8 mouse cellular contexts compared by ENCODE assay signal in the genomic region with DNA sequence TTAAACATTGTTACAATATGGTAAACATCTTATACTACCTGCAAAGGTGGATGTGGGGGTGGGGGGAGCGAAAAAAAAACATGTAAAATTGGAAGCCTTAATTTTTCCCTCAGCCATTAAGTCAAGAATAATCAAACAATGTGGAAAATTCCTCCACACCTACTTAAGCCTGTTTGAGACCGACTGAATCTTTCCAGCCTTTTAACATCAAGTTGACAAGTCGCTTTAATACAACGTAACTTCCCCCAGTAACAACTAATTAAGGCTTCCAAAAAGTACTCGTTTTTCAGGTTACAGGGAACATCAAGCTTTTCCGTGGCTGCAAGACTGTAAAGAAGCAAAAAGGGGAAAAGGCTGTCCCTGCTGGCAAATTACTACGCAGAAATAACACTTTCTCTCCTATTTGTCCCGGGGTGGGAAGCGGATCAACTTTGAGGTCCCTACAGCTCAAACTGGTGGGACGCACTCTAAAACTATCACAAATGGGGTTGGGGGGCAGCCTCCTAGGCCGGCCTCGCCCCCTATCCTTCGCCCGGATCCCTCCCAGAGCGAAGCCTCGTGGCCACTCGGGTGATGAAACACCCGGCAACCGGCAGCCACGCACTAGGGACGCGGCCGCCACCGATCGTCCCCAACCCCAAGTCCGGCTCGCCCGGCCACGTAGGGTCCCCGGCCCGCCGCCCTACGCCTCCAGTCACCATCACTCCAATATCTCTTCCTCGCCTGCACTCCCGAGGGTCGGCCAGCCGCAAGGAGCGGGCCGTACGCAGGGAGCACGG. TPM values are rescaled to one million over a fixed set of nuclear protein-coding genes. Genes with fewer than 3 reads are reported as not detected.
DNase-seq lines count a peak whose midpoint lies in the region; ATAC-seq lines count a peak whose summit lies in the region.

No protein-coding gene starts in this region.

- no peaks in the 10 kb centered on the region for H3K27me3 ChIP-seq in intestine, embryonic 15.5 days (replicated peaks)
- H3K27me3 ChIP-seq in midbrain, embryonic 14.5 days (ENCODE audit: control insufficient read depth, insufficient read depth, low read length), result no peaks in the 10 kb centered on the region

- under 1% methylated on average over 41 of the region's 41 CpGs for WGBS in intestine, embryonic 15.5 days
- under 1% methylated on average over 40 of the region's 41 CpGs for WGBS in midbrain, embryonic 14.5 days

- H3K9me3 ChIP-seq in intestine, embryonic 15.5 days, result no peaks in the 10 kb centered on the region
- no peaks in the 10 kb centered on the region for H3K9me3 ChIP-seq in midbrain, embryonic 14.5 days (ENCODE audit: control insufficient read depth, low read length)

- H3K27ac ChIP-seq in intestine, embryonic 15.5 days, result peak overlapping the region; percentile 95
- H3K27ac ChIP-seq in midbrain, embryonic 14.5 days (replicated peaks; ENCODE audit: low read depth, low read length), result peak overlapping the region; percentile 91

- peak; percentile 31 for DNase-seq in embryo, embryonic 10 days (ENCODE audit: low spot score)
- DNase-seq in embryo, embryonic 11 days, result no peak
- DNase-seq in urinary bladder, postnatal 10 days (ENCODE audit: low spot score), result peak; percentile 23
- DNase-seq in urinary bladder, postnatal 25 days (ENCODE audit: low spot score), result no peak
- DNase-seq in midbrain, embryonic 14.5 days, result no peak
- no peak for DNase-seq in thymus, postnatal 0 days (ENCODE audit: low spot score)
- no peak for DNase-seq in cerebellum, adult 18-20 months

- H3K4me2 ChIP-seq in intestine, embryonic 15.5 days (replicated peaks), result peak overlapping the region; percentile 62
- peak overlapping the region; percentile 78 for H3K4me2 ChIP-seq in midbrain, embryonic 14.5 days (ENCODE audit: low read length)

- peak overlapping the region; percentile 90 for H3K9ac ChIP-seq in intestine, embryonic 15.5 days
- peak overlapping the region; percentile 78 for H3K9ac ChIP-seq in midbrain, embryonic 14.5 days (replicated peaks; ENCODE audit: low read length)

- peak; percentile 66 for ATAC-seq in intestine, embryonic 15.5 days
- no peak for ATAC-seq in midbrain, embryonic 14.5 days (ENCODE audit: low FRiP score, low TSS enrichment)

- H3K36me3 ChIP-seq in intestine, embryonic 15.5 days, result peaks cover 8% of the 10 kb centered on the region
- H3K36me3 ChIP-seq in midbrain, embryonic 14.5 days (ENCODE audit: control insufficient read depth, insufficient read depth, low read length), result peaks cover 12% of the 10 kb centered on the region

- peak overlapping the region; percentile 89 for H3K4me3 ChIP-seq in intestine, embryonic 15.5 days (replicated peaks)
- H3K4me3 ChIP-seq in midbrain, embryonic 14.5 days (replicated peaks; ENCODE audit: low read depth, low read length), result peak overlapping the region; percentile 75

- 0 out of 2 replicates have a peak, but pooled peaks cover 5% of the 10 kb centered on the region for H3K4me1 ChIP-seq in intestine, embryonic 15.5 days (replicated peaks)
- peaks cover 11% of the 10 kb centered on the region; the same call in 1 of the 2 replicates for H3K4me1 ChIP-seq in midbrain, embryonic 14.5 days (ENCODE audit: control insufficient read depth, insufficient read depth, low read length)

RNA-seq across cellular contexts. Expression of gene Xpot, which starts 0.5 kb away (rescaled TPM):
- 46.3 and 46.5 TPM in 2 replicates for polyA plus RNA-seq in intestine, embryonic 15.5 days (2015; fragmentation: Nextera tagmentation; extraction: Ambion mirVana)
- 24.2 and 35.3 TPM in 2 replicates for polyA plus RNA-seq in midbrain, embryonic 14.5 days (2014; fragmentation: Nextera tagmentation; extraction: Ambion mirVana)
- 32.9 and 35.1 TPM in 2 replicates for polyA plus RNA-seq in thymus, postnatal 0 days (2015; fragmentation: Nextera tagmentation; extraction: Ambion mirVana)

RNA-seq across cellular contexts. Expression of gene D930020B18Rik, which starts 15.8 kb away (rescaled TPM):
- 0.23 and 0.39 TPM in 2 replicates for polyA plus RNA-seq in intestine, embryonic 15.5 days (2015; fragmentation: Nextera tagmentation; extraction: Ambion mirVana)
- 0.20 and 0.22 TPM in 2 replicates for polyA plus RNA-seq in midbrain, embryonic 14.5 days (2014; fragmentation: Nextera tagmentation; extraction: Ambion mirVana)
- polyA plus RNA-seq in thymus, postnatal 0 days (2015; fragmentation: Nextera tagmentation; extraction: Ambion mirVana), result 0.06 and 0.10 TPM in 2 replicates

RNA-seq across cellular contexts. Expression of gene Tbk1, which starts 39.0 kb away (rescaled TPM):
- 32.9 and 35.1 TPM in 2 replicates for polyA plus RNA-seq in intestine, embryonic 15.5 days (2015; fragmentation: Nextera tagmentation; extraction: Ambion mirVana)
- 27.0 and 36.2 TPM in 2 replicates for polyA plus RNA-seq in midbrain, embryonic 14.5 days (2014; fragmentation: Nextera tagmentation; extraction: Ambion mirVana)
- polyA plus RNA-seq in thymus, postnatal 0 days (2015; fragmentation: Nextera tagmentation; extraction: Ambion mirVana), result 33.8 and 36.2 TPM in 2 replicates

Comparison
In these comparisons a context has a peak if more than half of its experiments do, and no peak if none do; other contexts are left out.
1. DNase-seq: peak in embryo, embryonic 10 days (single experiment) and urinary bladder, postnatal 10 days (single experiment); none in embryo, embryonic 11 days (single experiment), urinary bladder, postnatal 25 days (single experiment), midbrain, embryonic 14.5 days (single experiment), thymus, postnatal 0 days (single experiment) and cerebellum, adult 18-20 months (0 of 2).